Comparison of ENCODE assay signal across 26 mouse cellular contexts in genomic region chr6:48875515-48875914, GRCm38 (mm10). TPM values are rescaled to one million over a fixed set of nuclear protein-coding genes. Genes with fewer than 3 reads are reported as not detected.
A peak's percentile ranks its signal among the peaks of the same experiment; 100 is the strongest.
DNase-seq lines count a peak whose midpoint lies in the region; ATAC-seq and TF ChIP-seq lines count a peak whose summit lies in the region.
"Had no signal": no experiment of that assay in that cellular context is flagged by ENCODE, and none has a peak within 500 bp of the region (broad histone marks: within the 10 kb centered on the region; RNA-seq: fewer than 3 reads in every experiment).

No protein-coding gene starts in this region.

- H3K4me1 ChIP-seq in heart, embryonic 11.5 days (ENCODE audit: control insufficient read depth, insufficient read depth, low read length) = no peaks in the 10 kb centered on the region
- H3K4me1 ChIP-seq in kidney, adult 2 months (ENCODE audit: control insufficient read depth, insufficient read depth, low read length) = peaks cover 55% of the 10 kb centered on the region
- H3K4me1 ChIP-seq: embryonic facial prominence, embryonic 12.5 days; forebrain, embryonic 15.5 days; heart, embryonic 12.5 days had no signal

- no peak for ATAC-seq in heart, embryonic 11.5 days (replicated peaks; ENCODE audit: insufficient number of reproducible peaks, low FRiP score, low TSS enrichment)
- ATAC-seq in megakaryocyte progenitor cell, adult 5-6 weeks (replicated peaks; ENCODE audit: poor library complexity) = no peak
- ATAC-seq: CD4-positive, CD25-positive, alpha-beta regulatory T cell, adult 4 months; forebrain, embryonic 15.5 days had no signal

- no peaks in the 10 kb centered on the region for H3K9me3 ChIP-seq in heart, embryonic 11.5 days (replicated peaks; ENCODE audit: control insufficient read depth, low read length)
- H3K9me3 ChIP-seq: embryonic facial prominence, embryonic 12.5 days; forebrain, embryonic 15.5 days; G1E; heart, embryonic 12.5 days had no signal

- no peak overlapping the region for H3K4me3 ChIP-seq in heart, embryonic 11.5 days (ENCODE audit: low read depth, low read length)
- no peak overlapping the region for H3K4me3 ChIP-seq in kidney, adult 2 months (ENCODE audit: insufficient read depth, low read depth, low read length)
- H3K4me3 ChIP-seq: embryonic facial prominence, embryonic 12.5 days; forebrain, embryonic 15.5 days; heart, embryonic 12.5 days had no signal

- H3K27ac ChIP-seq in heart, embryonic 11.5 days (ENCODE audit: low read depth, low read length) = no peak overlapping the region
- H3K27ac ChIP-seq in kidney, adult 2 months (ENCODE audit: insufficient read depth, low read depth, low read length) = peak overlapping the region; percentile 98
- H3K27ac ChIP-seq: embryonic facial prominence, embryonic 12.5 days had no signal

- H3K36me3 ChIP-seq in heart, embryonic 11.5 days (ENCODE audit: control insufficient read depth, insufficient read depth, low read length) = no peaks in the 10 kb centered on the region
- H3K36me3 ChIP-seq in kidney, adult 2 months (ENCODE audit: control insufficient read depth, insufficient read depth, low read length) = no peaks in the 10 kb centered on the region
- H3K36me3 ChIP-seq: embryonic facial prominence, embryonic 12.5 days; forebrain, embryonic 15.5 days; G1E; heart, embryonic 12.5 days had no signal

- no peak for TF ChIP-seq CTCF in kidney, adult 2 months (conservative IDR thresholded peaks at IDR 0.05; ENCODE audit: insufficient read depth, insufficient read length, low read depth, low read length)

- H3K4me2 ChIP-seq in heart, embryonic 11.5 days = no peak overlapping the region
- H3K4me2 ChIP-seq: embryonic facial prominence, embryonic 12.5 days; forebrain, embryonic 15.5 days; heart, embryonic 12.5 days had no signal

- no peak overlapping the region for H3K9ac ChIP-seq in heart, embryonic 11.5 days (ENCODE audit: low read depth, low read length)
- H3K9ac ChIP-seq: embryonic facial prominence, embryonic 12.5 days; forebrain, embryonic 15.5 days; heart, embryonic 12.5 days had no signal

- H3K27me3 ChIP-seq in heart, embryonic 11.5 days (ENCODE audit: control insufficient read depth, insufficient read depth, low read length) = no peaks in the 10 kb centered on the region
- no peaks in the 10 kb centered on the region for H3K27me3 ChIP-seq in kidney, adult 2 months (replicated peaks; ENCODE audit: control insufficient read depth, insufficient read depth, low read length)
- H3K27me3 ChIP-seq: embryonic facial prominence, embryonic 12.5 days; forebrain, embryonic 15.5 days; heart, embryonic 12.5 days had no signal

- 78% methylated on average over 6 of the region's 6 CpGs for WGBS in heart, embryonic 11.5 days (ENCODE audit: insufficient replicate concordance)
- WGBS in kidney, adult 2 months = 70% methylated on average over 6 of the region's 6 CpGs

- DNase-seq in heart, adult 11 months = peak; percentile 72
- DNase-seq in kidney, adult 2 months = peak; percentile 76
- DNase-seq in kidney, postnatal 14 days = no peak
- peak; percentile 8 to 36 for DNase-seq in spleen, postnatal 4 days (ENCODE audit: low spot score in 2 of 2)
- no peak for DNase-seq in spleen, adult 18-20 months
- DNase-seq: adrenal gland, adult 8-10 months; adrenal gland, postnatal 36 days; B cell, adult 2 months; cerebellum, adult 2 months; cerebellum, postnatal 14 days; embryo, embryonic 11 days; gastrocnemius, postnatal 36 days; heart, adult 18-20 months; heart, postnatal 36 days had no signal

- no peak for TF ChIP-seq POLR2A in kidney, adult 2 months (IDR thresholded peaks at IDR 0.05; ENCODE audit: low read depth, low read length)

RNA-seq across cellular contexts. Expression of gene Aoc1, which starts 2.8 kb away (rescaled TPM):
- not detected in 2 replicates for polyA plus RNA-seq in heart, embryonic 11.5 days (2014; fragmentation: Nextera tagmentation; extraction: Ambion mirVana)
- polyA plus RNA-seq in kidney, adult 2 months (2012; rRNA removed) = 7.3 and 7.7 TPM in 2 replicates
- total RNA-seq in megakaryocyte progenitor cell, adult 5-6 weeks (2015) = 0.12 and 0.20 TPM in 2 replicates
- total RNA-seq in megakaryocyte progenitor cell, adult 5-6 weeks (2017) = 0.17 TPM in 1 of 2 replicates, not detected in the other
- total RNA-seq: adrenal gland, adult 8-10 months; adrenal gland, postnatal 36 days; gastrocnemius, adult 8-10 months; gastrocnemius, postnatal 36 days; heart, adult 18-20 months; heart, postnatal 36 days had no signal
- polyA plus RNA-seq: embryonic facial prominence, embryonic 12.5 days; forebrain, embryonic 11.5 days; forebrain, embryonic 15.5 days; G1E; heart, embryonic 12.5 days; hindbrain, embryonic 11.5 days had no signal

RNA-seq across cellular contexts. Expression of gene Tmem176b, which starts 34.2 kb away (rescaled TPM):
- polyA plus RNA-seq in heart, embryonic 11.5 days (2014; fragmentation: Nextera tagmentation; extraction: Ambion mirVana) = 219 and 237 TPM in 2 replicates
- 1,386 and 1,411 TPM in 2 replicates for polyA plus RNA-seq in kidney, adult 2 months (2012; rRNA removed)
- 90.6 and 115 TPM in 2 replicates for total RNA-seq in megakaryocyte progenitor cell, adult 5-6 weeks (2015)
- 84.2 and 92.0 TPM in 2 replicates for total RNA-seq in megakaryocyte progenitor cell, adult 5-6 weeks (2017)
- total RNA-seq: G1E had no signal
- polyA plus RNA-seq: G1E had no signal

RNA-seq across cellular contexts. Expression of gene Tmem176a, which starts 34.8 kb away (rescaled TPM):
- 104 and 108 TPM in 2 replicates for polyA plus RNA-seq in heart, embryonic 11.5 days (2014; fragmentation: Nextera tagmentation; extraction: Ambion mirVana)
- 509 and 544 TPM in 2 replicates for polyA plus RNA-seq in kidney, adult 2 months (2012; rRNA removed)
- total RNA-seq in megakaryocyte progenitor cell, adult 5-6 weeks (2015) = 33.2 and 39.1 TPM in 2 replicates
- total RNA-seq in megakaryocyte progenitor cell, adult 5-6 weeks (2017) = 22.1 and 27.5 TPM in 2 replicates
- total RNA-seq: G1E had no signal
- polyA plus RNA-seq: G1E had no signal

RNA-seq across cellular contexts. Expression of gene 1600015I10Rik, which starts 54.2 kb away (rescaled TPM):
- polyA plus RNA-seq in heart, embryonic 11.5 days (2014; fragmentation: Nextera tagmentation; extraction: Ambion mirVana) = 0.08 and 0.14 TPM in 2 replicates
- not detected in 2 replicates for polyA plus RNA-seq in kidney, adult 2 months (2012; rRNA removed)
- not detected in 2 replicates for total RNA-seq in megakaryocyte progenitor cell, adult 5-6 weeks (2015)
- total RNA-seq in megakaryocyte progenitor cell, adult 5-6 weeks (2017) = not detected in 2 replicates
- total RNA-seq: adrenal gland, adult 8-10 months; adrenal gland, postnatal 36 days; common myeloid progenitor, adult 5-6 weeks; gastrocnemius, adult 8-10 months; gastrocnemius, postnatal 36 days; heart, adult 18-20 months; heart, postnatal 36 days had no signal
- polyA plus RNA-seq: CD4-positive, CD25-positive, alpha-beta regulatory T cell, adult 4 months; cerebellum, adult 2 months; embryonic facial prominence, embryonic 12.5 days; forebrain, embryonic 11.5 days; forebrain, embryonic 15.5 days; G1E; heart, embryonic 16.5 days; hindbrain, embryonic 11.5 days had no signal

Comparison
In these comparisons a context has a peak if more than half of its experiments do, and no peak if none do; other contexts are left out.
1. DNase-seq: peak in heart, adult 11 months (single experiment), kidney, adult 2 months (single experiment) and spleen, postnatal 4 days (2 of 2); none in kidney, postnatal 14 days (single experiment) and spleen, adult 18-20 months (0 of 2).